Mouse (Mus musculus): ENCODE measurements around the gene Plce1.
A peak's percentile ranks its signal among the peaks of the same experiment; 100 is the strongest.

Gene Plce1

DNA sequence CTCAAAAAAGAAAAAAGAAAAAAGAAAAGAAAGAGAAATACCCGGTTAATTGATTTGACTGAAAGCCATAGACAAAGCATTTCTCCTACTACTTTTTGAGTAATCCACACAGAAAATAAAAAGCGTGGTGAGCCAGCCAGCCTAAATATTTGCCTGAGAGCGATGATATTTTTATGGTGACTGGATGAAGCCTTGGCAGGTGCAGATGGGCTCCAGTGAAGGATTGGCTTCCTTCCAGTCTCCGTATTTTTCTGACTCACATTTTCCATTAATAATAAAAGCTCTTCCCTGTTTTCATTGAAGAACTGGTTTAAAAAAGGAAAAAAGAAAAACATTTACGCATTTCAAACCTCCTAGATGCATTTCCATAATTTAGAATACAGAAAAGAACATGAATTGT lies 243.1 kb downstream of the Plce1 start:
- no peak for DNase-seq (ENCODE audit: low spot score in 2 of 2)

DNA sequence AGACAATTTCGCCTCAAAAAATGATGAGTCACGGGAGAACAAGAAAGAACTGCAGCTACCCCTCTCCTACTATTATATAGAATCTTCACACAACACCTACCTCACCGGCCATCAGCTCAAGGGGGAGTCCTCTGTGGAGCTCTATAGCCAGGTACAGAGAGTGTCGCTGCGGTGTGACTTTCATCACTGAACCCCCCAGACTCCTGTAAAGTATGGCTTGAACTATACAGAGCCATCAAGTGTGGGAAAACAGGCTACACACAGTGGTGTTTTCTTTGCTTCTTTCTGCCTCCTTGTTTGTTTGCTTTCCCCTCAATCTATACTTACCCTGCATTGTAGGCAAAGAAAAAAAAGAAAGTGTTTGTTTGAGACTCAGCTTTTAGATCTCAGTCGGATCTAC lies 247.9 kb downstream of the Plce1 start:
- DNase-seq (ENCODE audit: low spot score in 2 of 2) = no peak

- DNase-seq (ENCODE audit: low spot score in 2 of 2) = no peak
These were observed 248.4 kb downstream of the Plce1 start for GRCm38 (mm10) chr19:38729264-38729663.

GRCm38 (mm10) chr19:38744546-38744945 lies 263.6 kb downstream of the Plce1 start:
- DNase-seq (ENCODE audit: low spot score in 2 of 2) = no peak

GRCm38 (mm10) chr19:38745810-38746491 lies 265.0 kb downstream of the Plce1 start:
- DNase-seq (ENCODE audit: low spot score in 2 of 2) = no peak

DNA sequence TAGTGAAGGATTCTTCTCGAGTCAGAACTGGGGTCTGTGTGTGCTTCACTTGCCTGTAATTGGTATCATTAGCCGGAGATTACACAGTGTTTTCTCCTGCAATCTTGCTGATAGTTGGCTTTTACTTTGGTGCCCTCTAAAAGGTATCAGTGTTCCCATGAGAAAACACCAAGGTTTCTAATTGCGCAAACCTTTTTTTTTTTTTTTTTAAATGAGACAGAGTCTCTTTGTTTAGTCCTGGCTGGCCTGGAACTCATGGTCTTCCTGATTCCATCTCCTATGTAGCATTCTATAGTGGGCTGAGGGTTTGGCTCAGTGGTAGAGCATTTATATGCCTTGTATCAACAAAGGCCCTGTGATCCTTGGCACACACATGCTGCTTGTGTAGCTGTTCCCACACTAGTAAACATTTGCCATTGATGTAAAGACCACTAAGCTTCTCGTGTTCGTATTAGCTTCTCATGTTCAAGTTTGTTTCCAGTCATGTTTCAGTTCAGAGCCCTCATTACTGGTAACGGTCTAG lies 265.6 kb downstream of the Plce1 start:
- DNase-seq (ENCODE audit: low spot score in 2 of 2) = no peak

GRCm38 (mm10) chr19:38750192-38750591 lies 269.3 kb downstream of the Plce1 start:
- DNase-seq (ENCODE audit: low spot score in 2 of 2) = no peak

- DNase-seq (ENCODE audit: low spot score in 2 of 2) = no peak
These were observed 276.3 kb downstream of the Plce1 start for GRCm38 (mm10) chr19:38757161-38757560.

DNA sequence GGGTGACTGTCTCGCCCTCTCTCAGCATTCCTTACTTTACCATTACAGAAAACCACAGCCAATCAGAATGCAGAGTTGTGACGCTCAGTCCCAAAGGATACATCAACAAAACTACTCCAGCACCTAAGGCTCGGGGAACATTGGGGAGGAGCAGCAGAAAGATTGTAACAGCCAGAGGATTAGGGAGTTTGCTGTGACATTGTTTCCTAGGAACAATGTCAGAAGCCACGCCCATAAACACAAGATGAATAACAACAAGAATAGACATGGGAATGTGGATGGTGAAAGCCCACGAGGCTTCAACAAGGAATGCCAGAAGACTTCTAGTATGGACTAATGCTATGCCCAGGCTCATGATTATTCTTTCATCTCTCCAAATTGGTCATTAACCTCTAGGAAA lies 277.1 kb downstream of the Plce1 start:
- no peak for DNase-seq (ENCODE audit: low spot score in 2 of 2)

DNA sequence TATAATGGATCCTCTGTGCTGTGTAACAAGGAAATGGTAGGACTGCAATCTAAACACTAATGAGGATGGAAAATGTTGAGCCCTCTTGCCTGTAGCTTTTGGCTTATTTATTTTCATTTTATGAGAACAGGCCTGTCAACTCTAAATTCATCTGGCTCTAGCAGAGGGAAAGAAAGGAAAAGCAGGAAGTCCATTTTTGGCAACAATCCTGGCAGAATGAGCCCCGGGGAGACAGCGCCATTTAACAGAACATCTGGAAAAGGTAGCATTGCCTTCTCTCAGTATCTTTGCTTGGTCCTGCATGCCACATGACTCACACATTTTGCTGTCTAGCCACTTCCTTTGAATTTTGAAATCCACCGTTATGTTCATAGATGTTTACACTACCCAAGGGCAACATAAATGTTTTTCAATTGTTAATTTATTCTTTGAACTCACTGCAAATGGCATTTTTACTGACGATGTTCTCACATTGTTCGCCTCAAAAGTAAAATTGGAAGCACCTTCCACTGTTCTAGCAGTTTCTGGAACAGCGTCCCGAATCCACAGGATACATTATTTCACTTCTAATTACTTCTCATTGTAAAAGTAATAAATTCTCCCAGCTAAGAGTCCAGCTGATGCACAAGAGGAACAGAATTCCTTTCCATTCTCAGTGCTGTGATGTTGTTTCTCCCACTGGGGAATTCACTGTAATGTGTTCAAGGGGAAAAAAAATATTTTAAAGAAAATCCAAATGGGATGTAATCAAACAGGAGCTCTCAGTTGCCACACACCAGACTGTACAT lies 278.0 kb downstream of the Plce1 start:
- DNase-seq (ENCODE audit: low spot score in 2 of 2) = no peak

DNA sequence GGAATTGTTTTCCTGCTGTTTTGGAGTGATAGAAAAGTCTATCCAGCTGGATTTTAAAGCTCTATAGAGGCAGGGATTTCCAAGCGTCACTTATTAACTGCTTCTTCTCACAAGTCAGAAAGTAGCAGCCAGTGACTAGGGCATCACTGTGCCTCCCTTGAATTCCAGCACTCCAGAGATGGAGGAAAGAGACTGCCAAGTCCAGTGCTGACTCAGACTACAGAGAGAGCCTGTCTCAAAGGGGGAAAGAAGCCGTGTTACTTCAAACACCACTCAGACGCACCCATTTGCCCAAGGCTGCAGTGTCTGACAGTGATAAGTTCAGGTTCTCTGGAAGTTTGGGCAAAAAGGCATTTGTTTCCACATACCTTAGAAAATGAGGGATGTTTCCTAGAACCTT lies 279.5 kb downstream of the Plce1 start:
- no peak for DNase-seq (ENCODE audit: low spot score in 2 of 2)

GRCm38 (mm10) chr19:38766306-38766705 lies 285.4 kb downstream of the Plce1 start:
- DNase-seq (ENCODE audit: low spot score in 2 of 2) = no peak

- DNase-seq (ENCODE audit: low spot score in 2 of 2) = peak; percentile 34 to 40
These were observed 294.6 kb downstream of the Plce1 start for GRCm38 (mm10) chr19:38775548-38775947.

DNA sequence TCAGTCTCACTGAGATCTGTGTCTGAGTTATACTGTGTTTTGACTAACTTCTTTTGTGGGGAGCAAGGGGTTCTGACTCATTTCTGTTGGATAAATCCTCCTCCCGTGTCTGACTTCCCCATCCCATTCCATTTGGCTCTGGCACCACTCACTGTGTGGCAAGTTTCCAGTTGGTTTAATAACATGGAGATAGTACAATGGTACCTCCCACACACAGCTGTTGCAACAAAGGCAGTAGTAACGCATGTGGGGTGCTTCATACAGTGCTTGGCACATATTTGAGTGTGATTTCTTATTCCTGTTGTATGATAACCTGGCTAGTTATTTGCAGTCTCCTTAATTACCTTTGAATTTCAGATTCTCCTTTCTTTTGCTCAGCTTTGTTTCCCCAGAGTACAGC lies 297.9 kb downstream of the Plce1 start:
- no peak for DNase-seq (ENCODE audit: low spot score in 2 of 2)

DNA sequence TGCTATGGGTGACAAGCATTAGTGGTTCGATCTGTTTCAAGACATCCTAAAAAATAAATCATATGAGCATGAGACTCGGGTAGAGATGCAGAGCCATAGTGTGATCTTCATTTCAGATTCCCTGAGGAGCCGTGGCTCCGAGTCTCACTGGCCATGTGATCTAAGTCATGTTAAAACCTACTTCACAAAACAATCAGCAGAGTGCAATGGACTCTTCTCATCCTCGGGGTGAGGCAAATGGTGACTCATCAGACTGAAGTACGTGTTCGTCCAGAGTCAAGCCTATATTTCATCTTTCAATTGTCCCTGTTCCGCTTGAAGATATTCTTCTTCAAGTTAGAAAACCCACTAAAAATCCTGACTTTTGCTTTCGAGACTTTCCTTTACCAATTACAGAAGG lies 302.6 kb downstream of the Plce1 start:
- no peak for DNase-seq (ENCODE audit: low spot score in 2 of 2)

DNA sequence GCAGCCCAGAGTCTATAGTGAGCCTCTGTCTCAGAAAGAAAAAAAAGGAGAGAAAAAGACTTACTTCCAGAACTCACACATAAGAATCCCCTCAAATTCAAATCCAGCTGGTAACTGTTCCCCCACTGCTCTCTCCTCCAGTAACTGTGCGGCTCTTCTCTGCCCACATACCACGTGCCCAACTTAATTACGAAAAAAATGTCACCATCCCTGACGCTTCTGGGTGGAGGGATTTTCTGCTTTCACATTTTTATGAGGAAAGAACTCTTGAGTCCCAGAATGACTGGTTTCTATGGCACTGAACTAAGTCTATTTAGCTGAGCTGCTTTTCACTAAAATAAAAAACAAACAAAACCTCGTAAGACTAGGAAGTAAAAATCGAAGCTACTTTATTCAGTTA lies 306.8 kb downstream of the Plce1 start:
- DNase-seq (ENCODE audit: low spot score in 2 of 2) = no peak

- no peak for DNase-seq (ENCODE audit: low spot score in 2 of 2)
These were observed 312.7 kb downstream of the Plce1 start for GRCm38 (mm10) chr19:38793563-38794045.

DNA sequence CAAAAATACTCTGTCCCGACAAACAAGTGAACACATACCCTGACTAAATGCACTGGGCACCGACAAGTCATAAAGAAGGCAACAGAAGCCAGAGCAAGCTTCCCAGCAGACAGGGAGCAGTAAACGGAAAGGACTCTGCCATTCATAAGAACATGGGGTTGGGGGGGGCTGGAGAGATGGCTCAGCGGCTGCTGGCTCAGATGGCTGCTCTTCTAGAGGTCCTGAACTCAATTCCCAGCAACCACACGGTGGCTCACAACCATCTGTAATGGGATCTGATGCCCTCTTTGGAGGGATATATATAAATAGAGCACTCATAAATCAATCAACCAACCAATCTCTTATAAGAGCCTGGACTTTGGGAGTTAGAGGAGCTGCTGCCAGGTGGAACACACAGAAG lies 315.6 kb downstream of the Plce1 start:
- no peak for DNase-seq (ENCODE audit: low spot score in 2 of 2)

- peak in 1 of 2 experiments; percentile 18 for DNase-seq (ENCODE audit: low spot score in 2 of 2)
These were observed 317.4 kb downstream of the Plce1 start for GRCm38 (mm10) chr19:38798291-38798690.

- no peak for DNase-seq (ENCODE audit: low spot score in 2 of 2)
These were observed 317.9 kb downstream of the Plce1 start for GRCm38 (mm10) chr19:38798801-38799200.

DNA sequence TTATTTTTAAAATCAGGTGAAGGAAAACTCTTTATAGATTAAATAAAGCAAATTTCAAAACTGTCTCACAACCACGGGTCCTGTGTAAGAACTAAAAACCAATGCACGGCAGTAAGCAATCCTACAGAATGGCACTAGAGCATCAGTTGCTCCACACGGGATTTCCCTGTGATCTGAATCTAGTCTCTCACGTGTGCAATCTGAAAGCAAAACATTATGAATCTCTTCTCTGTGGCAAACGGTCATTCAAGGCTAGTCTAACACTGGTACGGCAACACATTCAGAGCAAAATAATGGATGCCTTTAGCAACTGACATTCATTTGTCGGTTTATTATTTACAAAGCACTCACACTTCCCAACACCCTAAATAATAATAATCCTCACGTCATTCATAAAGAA lies 337.3 kb downstream of the Plce1 start:
- no peak for DNase-seq (ENCODE audit: low spot score in 2 of 2)

DNA sequence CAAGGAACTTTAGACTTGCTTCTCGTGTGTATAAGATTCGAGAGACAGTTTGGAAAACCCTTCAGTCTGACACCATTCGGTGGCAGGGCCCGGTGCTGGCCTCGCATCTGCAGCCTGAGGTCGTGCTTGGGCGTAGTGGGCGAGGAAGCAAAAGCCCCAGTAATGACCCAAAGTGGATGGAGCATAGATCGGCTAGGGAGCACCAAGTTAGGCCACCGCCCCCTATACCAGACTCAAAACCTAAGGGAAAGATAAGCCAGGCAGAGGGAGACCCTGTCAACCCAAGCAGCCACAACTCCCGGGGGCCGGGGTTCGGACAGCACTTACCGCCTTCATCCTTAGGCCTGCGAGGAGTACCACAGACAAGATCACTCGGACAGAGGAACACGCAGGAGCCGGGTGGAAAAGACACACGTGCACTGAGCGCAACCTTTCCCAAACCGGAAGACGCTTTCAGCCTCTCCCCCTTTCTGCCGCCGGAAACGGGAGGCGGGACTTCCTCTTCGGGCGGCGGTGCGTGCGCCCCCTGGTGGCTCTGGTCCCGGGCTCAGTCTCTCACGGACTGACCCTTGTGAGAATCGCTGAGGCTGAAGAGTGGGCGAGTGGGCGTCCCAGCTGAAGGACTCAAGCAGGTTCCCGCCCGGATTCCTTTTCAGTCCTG lies 338.0 kb downstream of the Plce1 start, which contains the start of gene Noc3l:
Gene Noc3l, minus strand, starts transcription at position 472 of the 661 bp plus-strand sequence.
- peak; percentile 93 to 95 for DNase-seq (ENCODE audit: low spot score in 2 of 2)
